Mouse (Mus musculus): ENCODE results near the gene Ncor2.

GRCm38 (mm10) chr5:125134391-125134790 is 44.6 kb downstream of the Ncor2 start:
- TF ChIP-seq CTCF (IDR thresholded peaks at IDR 0.05; ENCODE audit: extremely low read depth, insufficient read depth, low read length) (no peak), POLR2A (IDR thresholded peaks at IDR 0.05; ENCODE audit: extremely low read depth, insufficient read depth, low read length) (no peak)

All from cortical plate, adult 2 months (tissue).